Mouse (Mus musculus) testis, adult 2 months (tissue): Measurements from ENCODE around the gene P3h3.

Source experiments
- CTCF ChIP-seq: fragments of 200-500 bp; IDR thresholded peaks from 2 replicates; pipeline ENCODE4 v1.5.1; 2012; ENCODE audit warnings: low read depth, mild to moderate bottlenecking, inconsistent platforms, low read length, moderate library complexity; ENCODE audit not compliant: control insufficient read depth, insufficient read depth, insufficient replicate concordance
- POLR2A ChIP-seq: fragments of 200-500 bp; IDR thresholded peaks from 2 replicates; pipeline ENCODE4 v1.6.1; 2012; ENCODE audit warnings: low read depth, mild to moderate bottlenecking, inconsistent platforms, low read length, moderate library complexity; ENCODE audit not compliant: control insufficient read depth

DNA sequence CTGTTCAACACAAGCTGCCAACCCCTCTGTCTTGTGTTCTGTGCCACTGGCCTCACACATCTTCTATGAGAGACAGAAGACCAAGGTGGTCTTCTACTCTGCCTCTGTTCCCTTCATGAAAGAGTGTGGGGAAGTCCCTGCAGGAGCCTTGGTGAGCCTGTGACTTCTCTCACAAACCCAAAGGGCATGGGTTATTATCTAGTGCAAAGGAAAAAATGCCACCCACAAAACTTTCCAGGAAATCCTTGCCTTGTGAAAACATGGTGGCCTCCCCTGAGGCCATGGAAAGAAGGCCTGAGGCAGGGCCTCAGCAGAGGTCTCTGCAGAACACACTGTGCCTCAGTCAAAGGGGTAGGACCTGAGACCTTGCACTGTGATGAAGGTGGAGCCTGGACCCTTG lies 44.3 kb upstream of the P3h3 start:
- TF ChIP-seq POLR2A (no peak), CTCF (no peak)
